Mouse (Mus musculus) cortical plate, adult 2 months (tissue): ENCODE results near the gene Sec22a.

Source experiments
- CTCF ChIP-seq: fragments of 200-500 bp; IDR thresholded peaks from 2 replicates; pipeline ENCODE4 v1.5.1; 2011; ENCODE audit warnings: mild to moderate bottlenecking, control low read depth, low read length; ENCODE audit not compliant: insufficient read depth; ENCODE audit errors: extremely low read depth
- POLR2A ChIP-seq: fragments of 200-500 bp; IDR thresholded peaks from 2 replicates; pipeline ENCODE4 v1.6.1; 2011; ENCODE audit warnings: mild to moderate bottlenecking, low read length, control low read depth; ENCODE audit not compliant: insufficient read depth; ENCODE audit errors: extremely low read depth

DNA sequence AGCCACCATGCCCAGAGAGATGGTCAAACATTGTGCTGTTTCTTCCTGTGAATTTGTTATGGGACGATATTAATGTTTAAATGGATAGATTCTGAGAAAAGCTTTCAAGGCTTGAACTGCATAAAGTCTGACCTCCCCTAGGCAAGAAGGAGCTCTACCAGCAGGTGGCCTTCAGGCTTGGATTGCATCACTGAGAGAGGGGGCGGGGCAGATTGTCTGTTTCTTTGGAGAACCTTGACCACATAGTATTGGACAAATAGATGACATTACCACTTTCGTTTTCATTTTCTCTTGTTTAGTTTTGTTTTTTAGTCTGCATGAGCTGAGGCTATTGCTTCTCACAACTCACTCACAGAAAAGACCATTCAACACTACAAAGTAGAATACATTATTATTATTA is 15.6 kb upstream of the Sec22a start:
- no peak for TF ChIP-seq CTCF
- no peak for TF ChIP-seq POLR2A
